Mouse (Mus musculus) liver, adult (tissue): ENCODE results near the gene Fbxo34.
A peak's percentile ranks its signal among the peaks of the same experiment; 100 is the strongest.
"Not testable (repeated sequence)": the region's sequence is repeated elsewhere in the genome, so short reads cannot be mapped to it uniquely, and the experiment has no call there.

ENCODE experiments used
- GATA4 ChIP-seq: IDR thresholded peaks from 2 replicates; pipeline ENCODE4 v1.6.1; 2014; ENCODE audit warnings: mild to moderate bottlenecking, low read length; ENCODE audit not compliant: insufficient replicate concordance

Gene Fbxo34

DNA sequence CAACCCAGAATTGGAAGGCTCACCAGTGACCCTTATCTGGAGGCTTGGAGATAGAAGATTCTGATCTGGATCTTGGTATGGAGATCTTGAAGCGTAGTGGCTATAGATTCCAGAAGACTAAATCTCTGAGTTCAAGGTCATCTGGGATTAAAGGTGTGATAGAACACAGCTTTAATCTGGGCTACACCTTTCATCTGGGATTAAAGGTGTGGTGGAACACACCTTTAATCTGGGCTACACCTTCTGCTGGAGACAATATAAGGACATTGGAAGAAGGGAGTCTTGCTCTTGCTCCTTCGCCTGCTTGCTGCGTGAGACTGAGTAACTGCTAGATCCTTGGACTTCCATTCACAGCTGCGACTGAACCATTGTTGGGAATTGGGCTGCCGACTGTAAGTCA lies at the start of gene Fbxo34:
Fbxo34 (plus strand) TSS at position 301 of the 400 bp plus-strand sequence.
- TF ChIP-seq GATA4 = not testable (repeated sequence)

GRCm38 (mm10) chr14:47402735-47403134 lies 47.5 kb upstream of the Fbxo34 start:
- TF ChIP-seq GATA4 = no peak

DNA sequence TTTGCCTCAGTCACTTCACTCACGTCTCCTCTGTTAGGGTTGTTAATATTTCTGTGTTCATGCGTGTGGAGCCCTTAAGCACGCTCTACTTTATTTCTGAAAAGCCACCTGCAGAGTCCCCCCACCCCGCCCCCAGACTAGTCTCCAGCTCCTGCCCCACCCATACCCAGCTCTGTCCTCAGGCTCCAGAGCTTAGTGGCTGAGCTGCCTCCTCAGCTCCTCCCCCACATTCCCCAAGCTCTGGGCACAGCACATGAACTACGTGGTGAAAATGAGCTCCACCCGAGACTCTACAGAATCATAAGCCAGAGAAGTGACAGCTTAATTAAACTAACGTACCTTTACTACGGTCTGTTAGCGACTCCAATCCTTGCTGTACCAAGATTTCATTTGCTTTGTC lies 44.2 kb upstream of the Fbxo34 start:
- no peak for TF ChIP-seq GATA4

GRCm38 (mm10) chr14:47417346-47417745 lies 32.9 kb upstream of the Fbxo34 start:
- TF ChIP-seq GATA4 = no peak

- TF ChIP-seq GATA4 = no peak
Observed at GRCm38 (mm10) chr14:47417775-47418665, 32.2 kb upstream of the Fbxo34 start, which contains the start of gene Dlgap5. Gene Dlgap5, minus strand, starts transcription at chr14:47418407.

DNA sequence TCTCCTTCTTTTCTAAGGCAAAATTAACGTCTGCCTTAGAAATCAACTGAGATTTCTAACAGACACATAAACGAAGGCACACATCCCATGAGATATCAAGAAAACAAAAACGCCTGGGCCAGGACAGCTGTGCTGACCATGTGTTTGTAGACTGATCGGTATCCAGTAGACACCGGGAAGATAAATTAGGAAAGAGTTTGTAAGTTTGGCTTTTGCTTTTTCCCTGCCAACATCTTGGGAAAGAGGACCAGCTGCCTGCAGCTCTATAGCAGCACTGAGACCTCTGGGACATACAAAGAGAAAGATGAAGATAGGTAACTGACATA lies 31.6 kb upstream of the Fbxo34 start:
- TF ChIP-seq GATA4 = no peak

GRCm38 (mm10) chr14:47419034-47419625 lies 31.1 kb upstream of the Fbxo34 start:
- no peak for TF ChIP-seq GATA4

DNA sequence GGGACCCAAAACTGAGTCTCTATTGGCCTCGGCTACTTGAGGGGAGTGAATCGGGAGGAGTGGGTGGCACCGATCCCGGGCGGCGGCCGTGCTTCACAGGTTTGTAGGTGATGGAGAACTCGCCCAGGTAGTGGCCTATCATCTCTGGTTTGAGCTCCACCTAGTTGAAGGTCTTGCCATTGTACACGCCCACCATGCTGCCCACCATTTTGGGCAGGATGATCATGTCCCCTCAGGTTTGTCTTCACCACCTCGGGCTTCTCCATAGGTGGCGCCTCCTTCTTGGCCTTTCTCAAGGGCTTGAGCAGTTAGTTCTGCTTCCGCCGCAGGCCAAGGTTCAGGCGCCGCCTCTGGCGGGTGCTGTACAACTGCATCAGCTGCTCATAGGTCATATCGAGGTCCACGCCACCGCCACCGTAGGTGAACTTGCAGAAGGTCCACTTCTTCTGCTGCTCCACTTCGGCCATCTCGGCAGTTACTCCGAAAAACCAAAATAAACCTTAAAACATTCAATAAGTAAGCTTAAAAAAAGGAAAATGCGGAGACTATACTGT lies 30.4 kb upstream of the Fbxo34 start:
- TF ChIP-seq GATA4 = no peak

DNA sequence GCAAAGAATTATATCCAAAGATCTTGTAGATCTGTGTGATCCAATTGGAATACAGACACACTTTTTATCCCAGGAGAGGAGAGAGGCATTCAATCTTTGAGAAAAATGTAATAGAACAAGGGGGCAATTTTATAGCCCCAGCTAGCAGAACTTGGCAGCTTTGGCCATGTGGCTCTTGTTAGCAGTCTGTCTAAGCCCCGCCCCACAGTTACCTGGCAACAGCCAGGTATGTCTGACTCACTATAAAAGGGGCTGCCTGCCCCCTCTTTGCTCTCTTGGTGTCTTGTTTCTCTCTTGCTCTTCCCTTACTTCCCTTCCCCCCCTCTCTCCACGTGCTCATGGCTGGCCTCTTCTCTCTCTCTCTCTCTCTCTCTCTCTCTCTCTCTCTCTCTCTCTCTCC lies 28.6 kb upstream of the Fbxo34 start:
- no peak for TF ChIP-seq GATA4

GRCm38 (mm10) chr14:47422466-47422865 lies 27.8 kb upstream of the Fbxo34 start:
- no peak for TF ChIP-seq GATA4

DNA sequence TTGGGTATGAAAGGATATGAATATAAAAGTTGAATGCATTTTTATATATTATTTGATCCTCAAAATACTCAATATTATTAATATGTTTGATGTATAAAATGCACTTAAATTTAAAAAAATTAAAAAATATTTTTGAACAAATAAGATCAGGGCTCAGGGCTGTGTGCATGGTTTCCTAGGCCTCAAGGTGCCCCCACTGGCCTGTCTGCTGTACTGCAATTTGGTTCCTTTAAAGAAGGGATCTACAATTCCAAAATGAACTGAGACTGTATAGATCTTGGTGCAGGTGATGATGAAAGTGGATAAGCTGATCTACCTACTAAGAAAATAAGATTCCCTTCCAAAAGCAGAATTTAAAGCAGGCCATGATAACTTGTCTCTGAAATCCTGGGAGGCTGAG lies 17.2 kb upstream of the Fbxo34 start:
- no peak for TF ChIP-seq GATA4

GRCm38 (mm10) chr14:47438947-47439346 lies 11.3 kb upstream of the Fbxo34 start:
- TF ChIP-seq GATA4 = no peak

- no peak for TF ChIP-seq GATA4
Observed at GRCm38 (mm10) chr14:47444907-47445306, 5.3 kb upstream of the Fbxo34 start.

- TF ChIP-seq GATA4 = no peak
Observed at GRCm38 (mm10) chr14:47445331-47446095, 4.7 kb upstream of the Fbxo34 start.

- TF ChIP-seq GATA4 = no peak
Observed at GRCm38 (mm10) chr14:47459556-47459955, 9.3 kb downstream of the Fbxo34 start.

- no peak for TF ChIP-seq GATA4
Observed at GRCm38 (mm10) chr14:47461997-47462396, 11.8 kb downstream of the Fbxo34 start.

DNA sequence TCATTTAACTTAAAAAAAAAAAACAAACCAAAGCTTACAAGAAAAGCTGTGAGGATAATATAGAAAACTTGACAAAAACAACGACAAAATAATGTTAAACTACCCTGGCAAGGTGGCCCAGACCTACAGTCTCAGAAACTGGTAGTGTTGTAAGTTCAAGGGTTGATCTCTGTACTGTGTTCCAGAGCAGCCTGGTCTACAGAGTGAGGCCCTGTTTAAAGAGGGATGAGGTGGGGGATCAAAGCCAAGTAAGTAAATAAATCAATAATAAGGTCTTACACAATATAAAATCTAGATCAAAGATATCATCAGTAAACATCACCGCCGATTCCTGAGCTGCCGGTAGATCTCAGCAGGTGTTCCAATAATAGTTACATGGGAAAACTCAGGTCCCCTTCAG lies 12.2 kb downstream of the Fbxo34 start:
- TF ChIP-seq GATA4 = peak; percentile 78
